Mouse (Mus musculus) lung, postnatal 14 days (tissue): ENCODE results near the gene Tex2.
A peak's percentile ranks its signal among the peaks of the same experiment; 100 is the strongest.

Experiments used
- DNase-seq: peaks from one replicate; pipeline ENCODE4 v3.0.0; 2021

The Tex2 gene

GRCm38 (mm10) chr11:106617821-106618580, 4.8 kb upstream of the Tex2 start:
- no peak for DNase-seq

- DNase-seq: no peak
These were observed 2.3 kb upstream of the Tex2 start for GRCm38 (mm10) chr11:106615561-106615960.

DNA sequence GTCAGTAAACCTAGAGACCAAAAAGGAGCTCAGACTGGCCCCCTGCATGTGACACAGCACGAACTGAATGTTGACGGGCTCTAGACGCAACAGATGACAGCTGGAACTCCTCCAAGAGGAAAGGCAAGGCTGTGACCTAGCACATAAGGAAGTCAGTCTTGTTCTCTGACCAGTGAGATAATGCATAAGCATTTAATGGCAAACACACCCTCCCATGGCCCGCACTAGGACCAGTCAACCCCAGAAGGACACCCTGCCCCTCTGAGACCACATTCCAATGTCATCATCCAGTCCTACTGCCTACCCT, 1.1 kb upstream of the Tex2 start:
- peak; percentile 31 for DNase-seq

DNA sequence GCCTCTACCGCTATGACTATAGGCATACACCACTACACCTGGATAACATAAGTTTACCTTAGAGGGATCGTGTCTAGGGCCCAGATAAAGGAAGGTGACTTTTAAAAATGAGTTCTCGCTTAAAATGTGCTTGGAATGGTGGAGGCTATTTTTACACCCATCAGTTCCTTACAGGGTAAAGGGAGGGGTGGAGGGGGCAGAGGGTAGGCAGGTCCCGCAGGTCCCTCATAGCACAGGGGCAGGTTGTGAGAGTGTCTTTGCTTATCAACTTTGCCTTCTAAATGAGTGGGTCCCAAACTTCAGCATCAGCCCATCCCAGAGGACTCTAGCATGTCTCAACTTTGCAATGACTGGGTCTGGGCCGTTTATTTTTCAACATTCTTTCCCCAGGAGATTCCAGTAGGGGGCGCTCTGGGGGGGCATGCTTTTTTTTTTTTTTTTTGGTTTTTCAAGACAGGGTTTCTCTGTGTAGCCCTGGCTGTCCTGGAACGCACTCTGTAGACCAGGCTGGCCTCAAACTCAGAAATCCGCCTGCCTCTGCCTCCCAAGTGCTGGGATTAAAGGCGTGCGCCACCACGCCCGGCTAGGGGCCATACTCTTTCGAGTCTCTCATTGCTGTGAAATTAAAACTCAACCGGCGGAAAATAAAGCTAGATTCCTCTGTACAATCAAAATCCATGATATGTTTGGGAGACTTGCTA, 565 bp upstream of the Tex2 start:
- DNase-seq: peak; percentile 19

GRCm38 (mm10) chr11:106612209-106612960, 838 bp downstream of the Tex2 start:
- peak; percentile 57 for DNase-seq

- no peak for DNase-seq
These were observed 3.5 kb downstream of the Tex2 start for GRCm38 (mm10) chr11:106609731-106610130.

- DNase-seq: no peak
These were observed 5.9 kb downstream of the Tex2 start for GRCm38 (mm10) chr11:106607316-106607715.

DNA sequence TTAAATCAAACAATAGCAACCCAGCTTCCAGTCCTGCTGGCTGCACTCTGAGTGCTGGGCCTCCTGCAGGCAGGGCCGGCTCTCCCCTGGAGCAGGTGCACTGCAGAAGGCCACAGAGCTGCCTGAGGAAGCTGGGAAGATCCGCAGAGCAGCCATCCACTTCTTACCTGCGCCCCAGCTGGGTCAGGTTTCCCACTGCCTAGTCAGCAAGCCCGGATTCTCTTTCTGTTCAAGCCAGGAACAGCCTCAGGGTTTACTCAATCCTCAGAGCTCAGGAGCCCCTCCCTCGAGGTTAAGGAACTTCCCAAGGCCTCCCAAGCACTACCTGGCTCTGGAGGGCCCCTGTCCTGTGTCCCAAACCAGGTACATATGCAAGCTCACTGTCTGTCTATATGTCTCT, 7.2 kb downstream of the Tex2 start:
- no peak for DNase-seq

GRCm38 (mm10) chr11:106603230-106603629, 10.0 kb downstream of the Tex2 start:
- DNase-seq: no peak

- no peak for DNase-seq
These were observed 13.1 kb downstream of the Tex2 start for GRCm38 (mm10) chr11:106600124-106600523.

DNA sequence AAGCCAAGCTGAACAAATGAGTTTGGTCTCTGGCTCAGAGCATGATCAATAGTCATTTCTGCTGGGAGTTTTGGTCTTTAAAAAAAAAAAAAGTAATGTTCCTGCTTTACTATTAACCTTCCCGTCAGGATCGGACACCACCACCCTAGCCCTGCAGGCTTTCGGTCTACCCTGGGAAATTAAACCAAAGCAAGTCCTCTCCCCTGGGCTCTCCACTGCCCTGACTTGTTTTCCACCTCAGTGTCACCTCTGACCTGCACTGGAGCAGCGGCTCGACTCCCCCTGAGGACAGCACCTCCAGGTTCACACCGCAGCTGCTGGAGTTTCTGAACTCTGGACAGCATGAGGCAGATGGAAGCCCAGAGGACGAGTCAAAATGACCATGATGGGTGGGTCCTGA, 13.9 kb downstream of the Tex2 start:
- no peak for DNase-seq

DNA sequence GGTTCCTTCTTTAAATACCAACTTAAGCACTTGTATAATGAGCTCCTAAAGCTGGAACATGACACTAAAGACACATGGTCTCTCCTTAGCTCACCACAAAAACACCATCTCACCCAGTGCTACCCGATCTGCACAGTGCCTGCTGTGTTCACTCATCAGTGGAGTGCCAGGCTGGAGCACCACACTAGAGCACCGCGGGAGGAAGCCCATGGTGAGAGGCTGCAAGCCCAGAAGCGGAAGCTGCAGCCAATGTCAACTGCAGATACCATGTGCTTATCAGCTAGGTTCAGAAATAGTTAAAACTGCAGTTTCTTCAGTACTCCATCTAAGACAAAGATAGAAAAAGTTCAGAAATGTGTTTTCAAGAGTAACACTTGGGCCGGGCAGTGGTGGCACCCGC, 14.9 kb downstream of the Tex2 start:
- no peak for DNase-seq

- no peak for DNase-seq
These were observed 15.4 kb downstream of the Tex2 start for GRCm38 (mm10) chr11:106597737-106598330.

GRCm38 (mm10) chr11:106591183-106591582, 22.0 kb downstream of the Tex2 start:
- no peak for DNase-seq

DNA sequence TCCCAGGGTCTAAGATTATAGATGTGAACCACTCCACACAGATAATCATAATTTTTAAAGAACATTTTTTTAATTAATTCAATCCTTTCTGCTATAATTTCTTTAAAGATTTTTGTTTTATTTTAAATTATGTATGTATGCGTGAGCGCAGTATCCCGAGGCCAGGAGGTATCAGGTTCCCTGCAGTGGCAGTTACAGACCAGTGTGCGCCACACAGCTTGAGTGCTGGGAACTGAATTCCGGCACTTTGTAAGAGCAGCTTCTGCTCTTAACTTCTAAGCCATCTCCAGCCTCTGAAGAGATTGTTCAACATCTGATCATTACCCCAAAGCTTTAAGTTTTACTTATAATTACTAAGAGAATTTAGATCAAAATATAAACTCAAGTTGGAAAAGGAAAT, 23.1 kb downstream of the Tex2 start:
- DNase-seq: no peak

- no peak for DNase-seq
These were observed 24.4 kb downstream of the Tex2 start for GRCm38 (mm10) chr11:106588781-106589180.

DNA sequence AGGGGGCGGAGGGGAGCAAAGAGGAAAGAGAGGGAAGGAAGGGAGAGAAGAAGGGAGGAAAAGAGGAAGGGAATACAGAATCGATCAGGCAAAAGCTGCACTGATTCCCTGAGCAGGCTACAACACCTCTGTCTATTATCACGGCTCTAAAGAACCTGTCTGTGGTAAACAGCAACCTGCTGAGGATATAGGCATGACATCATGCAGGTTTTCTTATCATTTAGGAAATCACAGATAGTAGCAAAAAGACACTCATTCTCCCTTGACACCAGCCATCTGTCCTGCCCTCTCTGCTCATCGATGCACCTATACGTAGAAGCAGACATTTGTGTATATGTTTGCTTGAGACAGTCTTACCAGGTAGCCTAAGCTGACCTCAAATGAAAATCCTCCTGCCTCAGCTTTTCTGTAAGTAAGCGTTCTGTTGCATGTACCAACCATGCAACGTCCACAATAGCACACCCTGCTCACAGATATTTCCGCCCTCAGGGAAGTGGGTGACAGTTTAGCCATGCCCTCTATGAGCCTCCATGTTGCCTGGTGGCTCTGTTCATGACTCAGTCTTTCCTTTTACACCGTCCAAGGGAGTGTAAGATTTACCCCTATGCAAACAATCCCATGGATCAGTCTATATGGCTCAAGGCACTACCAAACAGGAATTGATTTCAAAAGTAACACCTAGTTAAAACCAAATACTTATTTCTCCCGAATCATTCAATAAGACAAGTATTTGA, 25.3 kb downstream of the Tex2 start:
- no peak for DNase-seq

GRCm38 (mm10) chr11:106583801-106584200, 29.4 kb downstream of the Tex2 start:
- DNase-seq: no peak

DNA sequence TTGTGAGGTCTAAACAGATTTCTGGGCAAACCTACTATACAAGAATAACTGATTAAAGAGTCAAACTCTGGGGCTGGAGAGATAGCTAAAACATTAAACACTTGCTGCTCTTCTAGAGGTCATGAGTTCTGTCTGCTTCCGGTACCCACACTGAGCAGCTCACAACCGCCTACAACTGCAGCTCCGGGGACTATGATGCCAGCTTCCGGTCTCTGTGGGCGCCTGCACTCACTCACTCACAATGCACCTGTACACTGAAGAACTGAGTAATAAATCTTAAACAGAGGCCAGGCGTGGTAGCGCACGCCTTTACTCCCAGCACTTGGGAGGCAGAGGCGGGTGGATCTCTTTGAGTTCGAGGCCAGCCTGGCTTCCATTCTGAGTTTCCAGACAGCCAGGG, 31.9 kb downstream of the Tex2 start:
- no peak for DNase-seq

GRCm38 (mm10) chr11:106580468-106580867, 32.8 kb downstream of the Tex2 start:
- no peak for DNase-seq

- no peak for DNase-seq
These were observed 33.3 kb downstream of the Tex2 start for GRCm38 (mm10) chr11:106579957-106580356.

DNA sequence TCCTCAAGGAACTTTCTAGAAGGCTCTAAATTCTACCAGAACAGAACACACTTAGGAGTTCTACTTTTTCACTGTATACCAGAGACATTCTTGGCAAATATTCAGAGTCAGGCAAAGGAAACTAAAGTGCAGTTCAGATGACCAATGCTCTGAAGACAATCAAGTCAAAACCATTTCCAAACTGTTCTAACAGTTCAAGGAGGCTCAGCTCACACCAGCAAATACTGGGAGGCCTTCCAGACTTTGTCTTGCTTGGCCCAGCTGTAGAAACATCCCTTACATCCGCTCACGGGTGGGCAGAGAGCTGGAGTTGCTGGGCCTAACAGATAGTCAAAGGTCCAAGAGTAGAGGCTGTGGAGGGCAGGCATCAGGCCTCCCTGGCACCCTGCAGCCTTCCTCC, 34.1 kb downstream of the Tex2 start:
- DNase-seq: peak; percentile 31
